Mouse (Mus musculus) hindbrain, postnatal 0 days (tissue): ENCODE results near the gene Maco1. TPM values are rescaled to one million over a fixed set of nuclear protein-coding genes. Genes with fewer than 3 reads are reported as not detected.

Source experiments
- ATAC-seq: fragments of 200-750 bp; cut with Nextera tagmentation; 2 replicates; pipeline ENCODE4 v1.8.0; 2017; ENCODE audit warnings: mild to moderate bottlenecking, moderate TSS enrichment, moderate library complexity
- DNase-seq: peaks from one replicate; pipeline ENCODE4 v3.0.0-alpha.2; 2015; ENCODE audit warnings: low spot score
- H3K27ac ChIP-seq: fragments of 300-500 bp; sonication (generic); 2 replicates; pipeline ENCODE4 v1.5.1; 2014; ENCODE audit warnings: mild to moderate bottlenecking
- H3K27me3 ChIP-seq: fragments of 300-500 bp; sonication (generic); 2 replicates; pipeline ENCODE4 v1.6.1; 2014; ENCODE audit warnings: low read length, mixed read lengths; ENCODE audit not compliant: insufficient read depth
- H3K36me3 ChIP-seq: fragments of 300-500 bp; sonication (generic); 2 replicates; pipeline ENCODE4 v1.6.1; 2014; ENCODE audit warnings: low read length, mixed read lengths; ENCODE audit not compliant: insufficient read depth
- H3K4me1 ChIP-seq: fragments of 300-500 bp; sonication (generic); 2 replicates; pipeline ENCODE4 v1.6.1; 2014; ENCODE audit warnings: antibody characterized with exemption, low read length, mixed read lengths; ENCODE audit not compliant: insufficient read depth
- H3K4me2 ChIP-seq: fragments of 300-500 bp; sonication (generic); 2 replicates; pipeline ENCODE4 v1.6.1; 2014; ENCODE audit warnings: low read depth, mild to moderate bottlenecking, low read length, moderate library complexity, mixed read lengths
- H3K4me3 ChIP-seq: fragments of 300-500 bp; sonication (generic); 2 replicates; pipeline ENCODE4 v1.5.1; 2014; ENCODE audit warnings: low read length
- H3K9ac ChIP-seq: fragments of 300-500 bp; sonication (generic); replicated peaks from 2 replicates; pipeline ENCODE4 v1.6.1; 2014; ENCODE audit warnings: mild to moderate bottlenecking, low read length, moderate library complexity, mixed read lengths
- H3K9me3 ChIP-seq: fragments of 300-500 bp; sonication (generic); 2 replicates; pipeline ENCODE4 v1.6.1; 2016; ENCODE audit warnings: low read length, mixed read lengths
- CTCF ChIP-seq: IDR thresholded peaks from 2 replicates; pipeline ENCODE4 v1.5.1; 2016; ENCODE audit warnings: antibody characterized with exemption, control low read depth, low read depth
- WGBS: fragments of 180-500 bp; shearing (Covaris S2); extraction: QIAGEN DNeasy Blood & Tissue Kit; methylation state at CpG from one replicate; pipeline ENCODE4 v1.1.7; 2014; 5-methylcytosine and 5-hydroxymethylcytosine counted together
- polyA plus RNA-seq: library from polyadenylated mRNA; unstranded; fragments of >200 nt; fragmentation: Nextera tagmentation; extraction: Ambion mirVana; gene quantifications from 2 replicates; pipeline ENCODE4 v1.2.1, GENCODE M21; 2015
- total RNA-seq: library from RNA; depleted of rRNA; stranded (reverse); fragments of >200 nt; gene quantifications from 2 replicates; pipeline ENCODE4 v1.2.3, GENCODE M21; 2014

Maco1 gene
- total and polyA plus RNA-seq, 2 experiments from 2014 or later = 45.5 to 70.3 TPM

DNA sequence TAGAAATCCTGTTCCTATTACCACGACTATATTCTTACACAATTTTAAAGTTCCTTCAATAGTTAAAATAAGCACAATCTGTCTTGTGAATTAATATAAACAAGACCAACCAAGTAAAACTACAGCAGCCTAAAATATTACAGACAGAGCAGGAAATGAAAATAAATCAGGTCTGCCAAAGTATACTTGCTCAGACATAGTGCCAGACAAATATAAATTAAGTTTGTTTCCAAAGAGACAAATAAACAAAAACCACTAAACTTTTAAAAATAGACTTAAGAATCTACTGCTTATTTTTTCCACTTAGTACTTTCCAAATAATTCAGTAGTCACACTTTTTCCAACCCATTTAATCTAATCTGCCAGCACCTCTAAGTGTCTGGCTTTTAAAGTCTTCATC lies 32.1 kb downstream of the Maco1 start:
- Histone ChIP-seq H3K4me2 (no peak overlapping the region), H3K27me3 (no peaks in the 10 kb centered on the region), H3K27ac (no peak overlapping the region), H3K9me3 (no peaks in the 10 kb centered on the region), H3K36me3 (0 out of 2 replicates have a peak, but pooled peaks cover 7% of the 10 kb centered on the region), H3K4me1 (peaks cover 3% of the 10 kb centered on the region; the same call in 1 of the 2 replicates), H3K9ac (no peak overlapping the region), H3K4me3 (no peak overlapping the region)
- 84% methylated on average over 1 of the region's 1 CpGs for WGBS
- no peak for ATAC-seq
- DNase-seq = no peak
- TF ChIP-seq CTCF = no peak

DNA sequence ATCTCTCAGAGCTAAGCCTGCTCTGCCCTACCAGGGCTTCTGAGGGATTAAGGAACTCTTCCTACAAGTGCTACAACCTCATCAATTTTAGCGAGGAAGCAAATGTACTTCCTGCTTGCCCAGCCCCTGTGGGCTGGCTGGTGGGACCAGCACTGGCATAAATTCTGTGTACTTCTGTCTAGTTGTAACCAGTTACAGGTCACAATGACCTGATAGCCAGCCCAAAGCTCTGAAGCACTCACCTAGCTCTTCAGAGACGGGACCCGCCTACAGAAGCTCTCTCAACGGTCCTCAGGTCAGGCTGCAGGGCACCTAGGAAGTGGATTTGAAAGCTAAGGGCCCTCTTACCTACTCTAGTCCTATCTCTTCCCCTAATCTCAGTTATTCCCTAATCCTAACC lies 35.4 kb downstream of the Maco1 start:
- 92% methylated on average over 4 of the region's 4 CpGs for WGBS
- no peak for DNase-seq

DNA sequence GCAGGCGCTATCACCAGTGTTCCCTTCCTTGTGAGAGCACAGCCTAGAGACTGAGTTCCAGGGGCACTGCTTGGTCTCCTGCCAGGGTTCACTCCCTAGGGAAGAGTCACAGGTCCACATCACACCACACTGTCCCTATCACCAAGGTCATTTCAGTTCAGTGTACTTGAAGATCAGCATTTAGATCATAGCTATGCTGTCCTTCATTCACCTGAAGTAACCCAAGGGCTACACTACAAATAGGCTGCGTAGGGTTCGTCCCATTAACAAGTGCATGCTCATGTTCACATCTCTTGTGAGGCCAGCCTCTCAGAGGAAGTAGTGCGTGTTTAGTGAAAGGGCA lies 38.9 kb downstream of the Maco1 start:
- peaks cover 25% of the 10 kb centered on the region for H3K36me3 ChIP-seq
- no peaks in the 10 kb centered on the region for H3K27me3 ChIP-seq
- H3K4me2 ChIP-seq = no peak overlapping the region
- H3K27ac ChIP-seq = no peak overlapping the region
- DNase-seq (no peak), ATAC-seq (no peak)
- no peak for TF ChIP-seq CTCF
- no peaks in the 10 kb centered on the region for H3K9me3 ChIP-seq
- 81% methylated on average over 4 of the region's 4 CpGs for WGBS
- no peak overlapping the region for H3K9ac ChIP-seq
- peaks cover 3% of the 10 kb centered on the region; the same call in 1 of the 2 replicates for H3K4me1 ChIP-seq
- no peak overlapping the region for H3K4me3 ChIP-seq

More for the DNA sequence above, 35.4 kb downstream of the Maco1 start:
- no peak overlapping the region for H3K27ac ChIP-seq
- no peak for ATAC-seq
- H3K27me3 ChIP-seq = no peaks in the 10 kb centered on the region
- no peak overlapping the region for H3K9ac ChIP-seq
- 0 out of 2 replicates have a peak, but pooled peaks cover 4% of the 10 kb centered on the region for H3K36me3 ChIP-seq
- no peak for TF ChIP-seq CTCF
- H3K4me2 ChIP-seq = no peak overlapping the region
- H3K4me1 ChIP-seq = peaks cover 3% of the 10 kb centered on the region; the same call in 1 of the 2 replicates
- H3K4me3 ChIP-seq = no peak overlapping the region
- no peaks in the 10 kb centered on the region for H3K9me3 ChIP-seq

DNA sequence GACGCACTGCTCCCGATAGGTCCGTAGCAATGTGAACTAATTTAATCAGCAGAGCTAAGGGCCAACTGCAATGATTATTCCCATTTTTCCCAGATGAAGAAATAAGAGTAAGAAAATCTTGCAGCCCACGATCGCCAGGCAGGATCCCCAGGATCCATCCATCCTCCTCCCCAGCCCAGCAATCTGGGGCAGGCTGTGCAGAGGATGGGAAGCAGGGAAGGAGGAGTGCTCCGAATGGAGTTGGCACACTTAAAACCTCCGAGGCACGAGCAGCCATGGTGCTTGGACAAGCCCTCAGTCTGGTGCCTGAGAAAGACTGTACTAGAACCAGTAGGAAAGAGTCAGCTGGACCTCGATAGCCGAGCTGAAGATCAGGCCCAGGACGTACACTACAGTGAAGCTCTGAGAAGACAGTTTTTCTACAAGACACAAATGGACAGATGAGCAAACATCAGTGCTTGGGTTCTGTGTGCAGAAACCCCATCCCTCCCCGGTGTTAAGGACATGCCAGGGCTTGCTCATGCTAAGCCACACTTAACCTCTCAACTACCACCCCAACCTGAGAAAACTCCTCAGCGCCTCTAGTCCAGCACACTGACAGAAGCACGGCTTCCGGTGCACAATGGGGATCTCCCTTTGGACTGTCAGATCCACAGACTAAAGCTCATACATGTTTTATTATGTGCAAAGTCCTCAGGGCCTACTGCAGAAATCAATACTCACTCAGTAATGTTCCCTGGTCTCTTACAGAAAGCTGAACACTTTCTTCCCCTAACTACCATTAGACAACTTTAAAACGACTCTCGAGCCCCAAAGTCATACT lies 39.5 kb downstream of the Maco1 start:
- H3K27ac ChIP-seq = no peak overlapping the region
- 81% methylated on average over 17 of the region's 17 CpGs for WGBS

DNA sequence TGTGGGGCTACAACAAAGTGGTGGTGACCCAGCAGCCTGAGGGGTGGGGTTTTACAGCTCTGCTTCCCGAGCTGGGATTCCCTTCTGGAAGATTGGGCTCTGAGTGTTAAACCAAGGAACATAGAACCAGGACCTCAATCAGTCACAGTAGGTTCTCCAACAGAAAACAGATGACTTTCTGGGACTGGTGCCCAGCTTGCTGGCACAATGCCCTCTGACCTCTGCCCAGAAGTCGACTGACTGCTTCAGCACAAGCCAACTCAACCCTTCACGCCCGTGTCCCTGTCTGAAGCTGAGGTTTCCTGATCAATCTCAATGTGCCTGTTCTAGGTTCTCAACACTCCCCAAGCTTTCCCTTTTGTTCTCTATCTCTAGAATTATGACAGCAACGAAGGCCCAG lies 48.4 kb downstream of the Maco1 start:
- Histone ChIP-seq H3K36me3 (peaks cover 82% of the 10 kb centered on the region), H3K4me1 (no peaks in the 10 kb centered on the region), H3K4me3 (no peak overlapping the region), H3K27ac (no peak overlapping the region), H3K27me3 (no peaks in the 10 kb centered on the region), H3K9ac (no peak overlapping the region), H3K9me3 (no peaks in the 10 kb centered on the region), H3K4me2 (no peak overlapping the region)
- no peak for ATAC-seq
- peak; percentile 62 for DNase-seq
- TF ChIP-seq CTCF = no peak
- 45% methylated on average over 5 of the region's 5 CpGs for WGBS

More for the DNA sequence above, 39.5 kb downstream of the Maco1 start:
- Histone ChIP-seq H3K4me3 (no peak overlapping the region), H3K27me3 (no peaks in the 10 kb centered on the region), H3K9me3 (no peaks in the 10 kb centered on the region), H3K36me3 (peaks cover 31% of the 10 kb centered on the region), H3K4me1 (peaks cover 3% of the 10 kb centered on the region; the same call in 1 of the 2 replicates), H3K4me2 (no peak overlapping the region), H3K9ac (no peak overlapping the region)
- ATAC-seq = no peak
- no peak for DNase-seq
- no peak for TF ChIP-seq CTCF

DNA sequence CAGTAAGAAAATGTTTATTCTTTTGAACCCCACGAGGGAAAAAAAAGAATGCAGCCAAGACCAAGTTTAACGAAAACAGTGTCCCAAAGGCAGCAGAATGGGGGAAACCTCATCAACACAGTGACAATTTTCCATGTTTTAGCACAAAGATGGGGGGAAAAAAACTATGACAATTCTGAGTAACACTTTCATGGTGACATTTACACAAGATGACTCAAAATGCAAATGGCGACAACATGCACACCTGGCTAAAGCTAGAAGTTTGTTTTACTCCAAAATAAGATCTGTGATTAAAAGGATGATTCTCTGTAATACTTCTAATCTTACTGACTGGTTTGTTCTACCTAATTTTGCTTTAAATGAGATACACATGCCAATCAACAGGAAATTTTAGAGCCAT lies 50.4 kb downstream of the Maco1 start:
- WGBS = 90% methylated on average over 3 of the region's 3 CpGs

DNA sequence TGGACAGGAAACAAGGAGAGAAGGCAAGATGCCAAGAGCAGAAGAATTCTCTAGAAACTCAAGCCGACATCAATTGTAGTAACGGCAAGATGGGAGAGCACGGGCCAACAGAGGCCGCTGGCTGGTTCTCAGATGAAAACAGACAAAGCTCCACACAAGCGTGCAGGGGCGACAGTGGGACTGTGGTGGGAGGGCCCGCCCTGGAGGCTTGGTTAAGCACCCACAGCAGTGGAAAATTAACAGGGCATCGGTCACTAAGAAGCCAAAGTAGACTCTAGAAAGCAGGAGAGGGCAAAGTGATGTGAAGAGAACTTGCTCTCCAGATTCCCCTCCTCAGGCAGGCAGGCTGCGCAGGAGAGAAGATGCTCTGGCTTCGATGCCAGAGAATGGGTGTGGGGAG lies 51.0 kb downstream of the Maco1 start:
- H3K27me3 ChIP-seq = no peaks in the 10 kb centered on the region
- no peak overlapping the region for H3K27ac ChIP-seq
- H3K36me3 ChIP-seq = peaks cover 57% of the 10 kb centered on the region
- no peak overlapping the region for H3K9ac ChIP-seq
- H3K4me2 ChIP-seq = no peak overlapping the region
- ATAC-seq (no peak), DNase-seq (no peak)
- H3K4me1 ChIP-seq = no peaks in the 10 kb centered on the region
- TF ChIP-seq CTCF = no peak
- WGBS = 74% methylated on average over 10 of the region's 10 CpGs
- H3K9me3 ChIP-seq = no peaks in the 10 kb centered on the region
- no peak overlapping the region for H3K4me3 ChIP-seq

More for the DNA sequence above, 50.4 kb downstream of the Maco1 start:
- Histone ChIP-seq H3K4me3 (no peak overlapping the region), H3K9me3 (no peaks in the 10 kb centered on the region), H3K27me3 (no peaks in the 10 kb centered on the region), H3K27ac (no peak overlapping the region), H3K36me3 (peaks cover 62% of the 10 kb centered on the region), H3K4me1 (no peaks in the 10 kb centered on the region), H3K9ac (no peak overlapping the region), H3K4me2 (no peak overlapping the region)
- DNase-seq = no peak
- ATAC-seq = no peak
- TF ChIP-seq CTCF = no peak
